Mouse (Mus musculus) forebrain, embryonic 13.5 days (tissue): ENCODE data around the gene Fbxo34. TPM values are rescaled to one million over a fixed set of nuclear protein-coding genes. Genes with fewer than 3 reads are reported as not detected.

Experiments
- ATAC-seq: fragments of 200-750 bp; cut with Nextera tagmentation; 2 replicates; pipeline ENCODE4 v1.8.0; 2017
- H3K27ac ChIP-seq: fragments of 300-500 bp; sonication (generic); 2 replicates; pipeline ENCODE4 v1.5.1; 2015; ENCODE audit warnings: inconsistent platforms, mild to moderate bottlenecking, moderate library complexity
- H3K27me3 ChIP-seq: fragments of 300-500 bp; sonication (generic); 2 replicates; pipeline ENCODE4 v1.6.1; 2015; ENCODE audit warnings: mild to moderate bottlenecking, inconsistent platforms
- H3K36me3 ChIP-seq: fragments of 300-500 bp; sonication (generic); 2 replicates; pipeline ENCODE4 v1.6.1; 2015; ENCODE audit warnings: mild to moderate bottlenecking, inconsistent platforms; ENCODE audit not compliant: poor library complexity, severe bottlenecking
- H3K4me1 ChIP-seq: fragments of 300-500 bp; sonication (generic); 2 replicates; pipeline ENCODE4 v1.6.1; 2015; ENCODE audit warnings: inconsistent platforms
- H3K4me2 ChIP-seq: fragments of 300-500 bp; sonication (generic); 2 replicates; pipeline ENCODE4 v1.6.1; 2015; ENCODE audit warnings: inconsistent platforms, mild to moderate bottlenecking, moderate library complexity
- H3K4me3 ChIP-seq: fragments of 300-500 bp; sonication (generic); 2 replicates; pipeline ENCODE4 v1.5.1; 2015; ENCODE audit warnings: mild to moderate bottlenecking, inconsistent platforms
- H3K9ac ChIP-seq: fragments of 300-500 bp; sonication (generic); 2 replicates; pipeline ENCODE4 v1.6.1; 2015; ENCODE audit warnings: mild to moderate bottlenecking, inconsistent platforms
- H3K9me3 ChIP-seq: fragments of 300-500 bp; sonication (generic); replicated peaks from 2 replicates; pipeline ENCODE4 v1.6.1; 2016; ENCODE audit warnings: inconsistent platforms
- WGBS: fragments of 180-500 bp; shearing (Covaris S2); methylation state at CpG from one replicate; pipeline ENCODE4 v1.1.7; 2015; 5-methylcytosine and 5-hydroxymethylcytosine counted together
- polyA plus RNA-seq: library from polyadenylated mRNA; unstranded; fragments of >200 nt; fragmentation: Nextera tagmentation; extraction: Ambion mirVana; gene quantifications from 2 replicates; pipeline ENCODE4 v1.2.1, GENCODE M21; 2015

Fbxo34 gene
- polyA plus RNA-seq, 1 experiment from 2014 or later = 20.4 TPM

DNA sequence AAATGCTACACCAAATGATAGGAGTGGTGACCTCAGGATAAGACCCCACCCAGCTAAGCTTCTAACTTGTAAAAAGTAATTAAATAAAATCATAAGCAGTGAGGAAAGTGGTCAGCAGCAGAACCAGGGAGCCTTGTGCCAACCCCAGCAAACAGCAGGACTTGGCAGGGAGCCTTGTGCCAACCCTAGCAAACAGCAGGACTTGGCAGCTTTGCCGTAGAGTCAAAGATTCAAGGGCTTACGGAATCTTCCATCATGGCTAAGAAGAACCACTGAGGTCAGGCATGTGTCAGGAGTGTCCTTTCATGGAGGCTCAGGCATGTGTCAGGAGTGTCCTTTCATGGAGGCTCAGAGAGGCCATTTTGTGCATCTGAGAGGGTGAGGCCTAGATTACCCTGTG lies 127.9 kb downstream of the Fbxo34 start:
- Histone ChIP-seq H3K27me3 (no peaks in the 10 kb centered on the region), H3K4me3 (no peak overlapping the region), H3K9ac (no peak overlapping the region), H3K36me3 (no peaks in the 10 kb centered on the region), H3K9me3 (no peaks in the 10 kb centered on the region), H3K27ac (no peak overlapping the region), H3K4me2 (no peak overlapping the region), H3K4me1 (no peaks in the 10 kb centered on the region)
- no peak for ATAC-seq
- 80% methylated on average over 2 of the region's 2 CpGs for WGBS

DNA sequence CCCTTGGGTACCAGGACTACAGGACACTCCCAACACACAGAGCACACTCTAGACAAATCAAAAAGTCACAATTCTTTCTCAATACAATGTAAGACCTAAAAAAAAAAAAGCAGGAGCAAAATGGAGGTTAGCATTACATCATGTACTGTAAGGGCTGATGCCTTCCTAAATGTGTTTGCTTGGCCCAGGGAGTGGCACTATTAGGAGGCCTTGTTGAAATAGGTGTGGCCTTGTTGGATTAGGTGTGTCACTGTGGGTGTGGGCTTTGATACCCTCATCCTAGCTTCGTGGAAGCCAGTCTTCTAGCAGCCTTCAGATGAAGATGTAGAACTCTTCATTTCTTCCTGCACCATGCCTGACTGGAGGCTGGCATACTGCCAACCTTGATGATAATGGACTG lies 131.1 kb downstream of the Fbxo34 start:
- Histone ChIP-seq H3K4me1 (no peaks in the 10 kb centered on the region), H3K4me2 (no peak overlapping the region), H3K9me3 (no peaks in the 10 kb centered on the region), H3K27ac (no peak overlapping the region), H3K4me3 (no peak overlapping the region), H3K36me3 (no peaks in the 10 kb centered on the region), H3K27me3 (no peaks in the 10 kb centered on the region), H3K9ac (no peak overlapping the region)
- 69% methylated on average over 1 of the region's 1 CpGs for WGBS
- ATAC-seq = no peak

Other genes with a start within 250 kb of the Fbxo34 start
- 30.2 and 33.9 TPM in 2 replicates for gene Wdhd1, start 173.6 kb upstream of the Fbxo34 start, polyA plus RNA-seq
- 4.5 and 4.9 TPM in 2 replicates for gene Socs4, start 173.5 kb upstream of the Fbxo34 start, polyA plus RNA-seq
- 66.5 and 72.1 TPM in 2 replicates for gene Mapk1ip1l, start 152.2 kb upstream of the Fbxo34 start, polyA plus RNA-seq
- 0.72 and 0.89 TPM in 2 replicates for gene Lgals3, start 82.7 kb upstream of the Fbxo34 start, polyA plus RNA-seq
- gene Dlgap5, start 32.0 kb upstream of the Fbxo34 start, polyA plus RNA-seq = 42.0 and 45.0 TPM in 2 replicates
- gene Atg14, start 120.2 kb downstream of the Fbxo34 start, polyA plus RNA-seq = 17.9 and 19.2 TPM in 2 replicates
- 72.7 and 75.1 TPM in 2 replicates for gene Ktn1, start 198.0 kb downstream of the Fbxo34 start, polyA plus RNA-seq